Mouse (Mus musculus) liver, adult 2 months (tissue): ENCODE data around the gene Nf1.

Experiments
- CTCF ChIP-seq: fragments of 200-500 bp; IDR thresholded peaks from 2 replicates; pipeline ENCODE4 v1.5.1; 2011; ENCODE audit warnings: low read depth, low read length, control low read depth
- POLR2A ChIP-seq: fragments of 200-500 bp; IDR thresholded peaks from 2 replicates; pipeline ENCODE4 v1.6.1; 2011; ENCODE audit warnings: low read length, control low read depth; ENCODE audit not compliant: insufficient read depth; ENCODE audit errors: extremely low read depth

DNA sequence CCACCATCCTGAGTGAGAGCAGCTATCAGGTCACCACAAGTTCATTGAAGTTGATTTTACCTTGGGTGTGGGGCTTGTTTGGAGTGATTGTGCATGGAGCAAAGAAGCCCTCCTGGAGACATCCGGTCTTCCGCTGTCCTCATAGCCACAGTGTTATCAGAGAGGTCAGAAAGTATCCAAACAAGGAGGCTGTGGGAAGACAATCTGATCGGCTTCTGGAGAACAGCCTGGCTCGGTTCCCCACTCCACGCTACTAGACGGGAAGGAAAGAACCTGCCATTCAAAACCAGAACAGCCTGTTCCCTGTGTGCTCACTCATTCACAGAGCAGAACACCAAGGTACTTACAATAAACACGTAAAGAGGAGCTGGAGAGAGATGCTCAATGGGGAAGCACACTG, 19.7 kb upstream of the Nf1 start:
- no peak for TF ChIP-seq CTCF
- no peak for TF ChIP-seq POLR2A
